Mouse (Mus musculus) liver, embryonic 12.5 days (tissue): ENCODE measurements around the gene Olfr598. TPM values are rescaled to one million over a fixed set of nuclear protein-coding genes. Genes with fewer than 3 reads are reported as not detected.
"Not testable (repeated sequence)": the region's sequence is repeated elsewhere in the genome, so short reads cannot be mapped to it uniquely, and the experiment has no call there.

ENCODE experiments used
- ATAC-seq: fragments of 200-750 bp; cut with Nextera tagmentation; 2 replicates; pipeline ENCODE4 v1.8.0; 2017; ENCODE audit warnings: moderate number of reproducible peaks, mild to moderate bottlenecking, moderate library complexity
- H3K27ac ChIP-seq: fragments of 300-500 bp; sonication (generic); 2 replicates; pipeline ENCODE4 v1.5.1; 2016; ENCODE audit warnings: mild to moderate bottlenecking
- H3K27me3 ChIP-seq: fragments of 300-500 bp; sonication (generic); replicated peaks from 2 replicates; pipeline ENCODE4 v1.6.1; 2016; ENCODE audit warnings: mild to moderate bottlenecking, moderate library complexity
- H3K36me3 ChIP-seq: fragments of 300-500 bp; sonication (generic); 2 replicates; pipeline ENCODE4 v1.6.1; 2016; ENCODE audit warnings: mild to moderate bottlenecking, moderate library complexity
- H3K4me1 ChIP-seq: fragments of 300-500 bp; sonication (generic); 2 replicates; pipeline ENCODE4 v1.6.1; 2016
- H3K4me2 ChIP-seq: fragments of 300-500 bp; sonication (generic); 2 replicates; pipeline ENCODE4 v1.6.1; 2016; ENCODE audit warnings: mild to moderate bottlenecking, moderate library complexity
- H3K4me3 ChIP-seq: fragments of 300-500 bp; sonication (generic); 2 replicates; pipeline ENCODE4 v1.5.1; 2016; ENCODE audit warnings: mild to moderate bottlenecking, moderate library complexity
- H3K9ac ChIP-seq: fragments of 300-500 bp; sonication (generic); 2 replicates; pipeline ENCODE4 v1.6.1; 2016; ENCODE audit warnings: mild to moderate bottlenecking, moderate library complexity
- H3K9me3 ChIP-seq: fragments of 300-500 bp; sonication (generic); replicated peaks from 2 replicates; pipeline ENCODE4 v1.6.1; 2016; ENCODE audit warnings: mild to moderate bottlenecking, moderate library complexity
- WGBS: fragments of 180-500 bp; shearing (Covaris S2); methylation state at CpG from one replicate; pipeline ENCODE4 v1.1.7; 2016; ENCODE audit not compliant: insufficient replicate concordance; 5-methylcytosine and 5-hydroxymethylcytosine counted together
- polyA plus RNA-seq: library from polyadenylated mRNA; unstranded; fragments of >200 nt; fragmentation: Nextera tagmentation; extraction: Ambion mirVana; gene quantifications from 2 replicates; pipeline ENCODE4 v1.2.1, GENCODE M21; 2016

Olfr598 gene
- polyA plus RNA-seq: not detected in 2 replicates

GRCm38 (mm10) chr7:103323268-103323667, at the start of gene Olfr598:
Gene Olfr598, plus strand, starts transcription at chr7:103323568.
- ATAC-seq: no peak
- Histone ChIP-seq H3K9me3 (no peaks in the 10 kb centered on the region), H3K36me3 (no peaks in the 10 kb centered on the region), H3K4me2 (no peak within 1 kb of the TSS), H3K27ac (no peak within 1 kb of the TSS), H3K4me1 (no peaks in the 10 kb centered on the region), H3K4me3 (no peak within 1 kb of the TSS), H3K9ac (no peak within 1 kb of the TSS), H3K27me3 (no peaks in the 10 kb centered on the region)

- not testable (repeated sequence) for H3K27me3 ChIP-seq, H3K4me3 ChIP-seq, H3K27ac ChIP-seq, H3K4me1 ChIP-seq, H3K9ac ChIP-seq, ATAC-seq, H3K4me2 ChIP-seq, H3K9me3 ChIP-seq, H3K36me3 ChIP-seq
- 71% methylated on average over 2 of the region's 2 CpGs for WGBS
These were observed 18.0 kb upstream of the Olfr598 start, which contains the start of gene Olfr596 for GRCm38 (mm10) chr7:103305348-103305747. Gene Olfr596, plus strand, starts transcription at chr7:103305648.

- not testable (repeated sequence) for H3K4me3 ChIP-seq, H3K9me3 ChIP-seq, H3K27ac ChIP-seq, H3K36me3 ChIP-seq, H3K27me3 ChIP-seq, H3K4me2 ChIP-seq, H3K4me1 ChIP-seq, H3K9ac ChIP-seq, ATAC-seq
- WGBS: 72% methylated on average over 2 of the region's 2 CpGs
These were observed 7.4 kb upstream of the Olfr598 start, which contains the start of gene Olfr597 for GRCm38 (mm10) chr7:103316015-103316414. Gene Olfr597, plus strand, starts transcription at chr7:103316315.

- H3K4me2 ChIP-seq: no peak within 1 kb of the TSS
- no peaks in the 10 kb centered on the region for H3K4me1 ChIP-seq
- no peaks in the 10 kb centered on the region for H3K36me3 ChIP-seq
- ATAC-seq: no peak
- H3K9me3 ChIP-seq: no peaks in the 10 kb centered on the region
- no peaks in the 10 kb centered on the region for H3K27me3 ChIP-seq
- H3K27ac ChIP-seq: no peak within 1 kb of the TSS
- 65% methylated on average over 1 of the region's 1 CpGs for WGBS
- no peak within 1 kb of the TSS for H3K4me3 ChIP-seq
- H3K9ac ChIP-seq: no peak within 1 kb of the TSS
These were observed 12.2 kb downstream of the Olfr598 start, which contains the start of gene Olfr599 for GRCm38 (mm10) chr7:103335617-103336016. Gene Olfr599, plus strand, starts transcription at chr7:103335917.

GRCm38 (mm10) chr7:103349569-103349968, 26.2 kb downstream of the Olfr598 start, which contains the start of gene Olfr600:
Gene Olfr600, minus strand, starts transcription at chr7:103349669.
- no peak for ATAC-seq
- Histone ChIP-seq H3K9ac (no peak within 1 kb of the TSS), H3K27ac (no peak within 1 kb of the TSS), H3K4me3 (no peak within 1 kb of the TSS), H3K4me2 (no peak within 1 kb of the TSS), H3K9me3 (no peaks in the 10 kb centered on the region), H3K27me3 (no peaks in the 10 kb centered on the region), H3K4me1 (no peaks in the 10 kb centered on the region), H3K36me3 (no peaks in the 10 kb centered on the region)

GRCm38 (mm10) chr7:103362555-103362954, 39.2 kb downstream of the Olfr598 start, which contains the start of gene Olfr601:
Gene Olfr601, minus strand, starts transcription at chr7:103362655.
- no peak for ATAC-seq
- Histone ChIP-seq H3K27ac (no peak within 1 kb of the TSS), H3K4me3 (no peak within 1 kb of the TSS), H3K9me3 (no peaks in the 10 kb centered on the region), H3K27me3 (no peaks in the 10 kb centered on the region), H3K4me1 (no peaks in the 10 kb centered on the region), H3K36me3 (no peaks in the 10 kb centered on the region), H3K4me2 (no peak within 1 kb of the TSS), H3K9ac (no peak within 1 kb of the TSS)
- 63% methylated on average over 1 of the region's 1 CpGs for WGBS

Other genes with a start within 250 kb of the Olfr598 start
- gene Olfr584, start 241.7 kb upstream of the Olfr598 start, polyA plus RNA-seq: not detected in 2 replicates
- gene Olfr585, start 225.8 kb upstream of the Olfr598 start, polyA plus RNA-seq: not detected in 2 replicates
- not detected in 2 replicates for gene Olfr586, start 197.9 kb upstream of the Olfr598 start, polyA plus RNA-seq
- not detected in 2 replicates for gene Olfr588-ps1, start 182.7 kb upstream of the Olfr598 start, polyA plus RNA-seq
- gene Olfr589, start 167.2 kb upstream of the Olfr598 start, polyA plus RNA-seq: not detected in 2 replicates
- not detected in 2 replicates for gene Olfr591, start 145.2 kb upstream of the Olfr598 start, polyA plus RNA-seq
- gene Olfr592, start 138.8 kb upstream of the Olfr598 start, polyA plus RNA-seq: not detected in 2 replicates
- not detected in 2 replicates for gene Olfr593, start 111.7 kb upstream of the Olfr598 start, polyA plus RNA-seq
- not detected in 2 replicates for gene Olfr594, start 106.6 kb upstream of the Olfr598 start, polyA plus RNA-seq
- gene Usp17ld, start 71.1 kb upstream of the Olfr598 start, polyA plus RNA-seq: not detected in 2 replicates
- gene Olfr596, start 17.9 kb upstream of the Olfr598 start, polyA plus RNA-seq: not detected in 2 replicates
- gene Olfr597, start 7.3 kb upstream of the Olfr598 start, polyA plus RNA-seq: not detected in 2 replicates
- not detected in 2 replicates for gene Olfr599, start 12.3 kb downstream of the Olfr598 start, polyA plus RNA-seq
- not detected in 2 replicates for gene Olfr600, start 26.1 kb downstream of the Olfr598 start, polyA plus RNA-seq
- not detected in 2 replicates for gene Olfr601, start 39.1 kb downstream of the Olfr598 start, polyA plus RNA-seq
- gene Olfr603, start 62.6 kb downstream of the Olfr598 start, polyA plus RNA-seq: not detected in 2 replicates
- gene Usp17lc, start 91.5 kb downstream of the Olfr598 start, polyA plus RNA-seq: not detected in 2 replicates
- gene Olfr605, start 121.9 kb downstream of the Olfr598 start, polyA plus RNA-seq: not detected in 2 replicates
- not detected in 2 replicates for gene Olfr606, start 125.5 kb downstream of the Olfr598 start, polyA plus RNA-seq
- gene Olfr607, start 140.6 kb downstream of the Olfr598 start, polyA plus RNA-seq: not detected in 2 replicates
- not detected in 2 replicates for gene Olfr608, start 146.3 kb downstream of the Olfr598 start, polyA plus RNA-seq
- not detected in 2 replicates for gene Olfr609, start 174.5 kb downstream of the Olfr598 start, polyA plus RNA-seq
- gene Olfr610, start 188.6 kb downstream of the Olfr598 start, polyA plus RNA-seq: not detected in 2 replicates
- gene Olfr611, start 197.3 kb downstream of the Olfr598 start, polyA plus RNA-seq: not detected in 2 replicates
- gene Olfr612, start 219.1 kb downstream of the Olfr598 start, polyA plus RNA-seq: not detected in 2 replicates
- gene Olfr613, start 224.5 kb downstream of the Olfr598 start, polyA plus RNA-seq: not detected in 2 replicates
- gene Olfr615, start 232.5 kb downstream of the Olfr598 start, polyA plus RNA-seq: not detected in 2 replicates
- not detected in 2 replicates for gene Olfr616, start 245.6 kb downstream of the Olfr598 start, polyA plus RNA-seq
- not detected in 2 replicates for gene Olfr617, start 249.5 kb downstream of the Olfr598 start, polyA plus RNA-seq